In the genomic region with DNA sequence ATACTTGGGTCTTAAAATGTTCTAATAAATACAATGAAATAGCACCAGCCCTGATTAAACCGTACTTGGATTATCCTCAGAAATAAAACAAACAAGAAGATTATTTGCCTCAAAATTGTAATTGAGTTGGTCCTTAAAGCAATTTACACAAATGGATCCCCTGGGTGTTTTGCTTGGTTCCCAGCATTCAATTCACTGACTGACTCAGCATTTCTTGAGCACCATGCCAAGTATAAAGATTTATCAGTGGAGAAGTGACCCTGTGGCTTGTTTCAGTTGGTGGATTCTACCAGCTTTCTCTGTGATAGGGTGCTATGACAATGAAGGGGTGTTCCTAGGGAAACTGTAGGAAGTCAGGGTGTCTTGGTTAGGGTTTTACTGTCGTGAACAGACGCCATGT, we compare ENCODE assay signal across 23 mouse cellular contexts.
"Had no signal": no experiment of that assay in that cellular context is flagged by ENCODE, and none has a peak within 500 bp of the region (broad histone marks: within the 10 kb centered on the region; RNA-seq: fewer than 3 reads in every experiment).

No protein-coding gene starts in this region.

- H3K4me2 ChIP-seq: heart, embryonic 11.5 days; heart, embryonic 13.5 days; heart, embryonic 15.5 days; hindbrain, embryonic 13.5 days; hindbrain, embryonic 15.5 days; limb, embryonic 13.5 days; limb, embryonic 15.5 days; liver, embryonic 12.5 days had no signal

- H3K27me3 ChIP-seq: heart, embryonic 13.5 days; heart, embryonic 15.5 days; hindbrain, embryonic 13.5 days; hindbrain, embryonic 15.5 days; limb, embryonic 13.5 days; limb, embryonic 15.5 days; liver, embryonic 12.5 days had no signal

- DNase-seq: gastrocnemius, postnatal 14 days; gastrocnemius, postnatal 36 days; heart, adult 18-20 months; heart, postnatal 14 days; heart, postnatal 36 days; kidney, adult 18-20 months; kidney, adult 8-10 months; kidney, postnatal 10 days; kidney, postnatal 25 days; kidney, postnatal 4 days; left cerebral cortex, postnatal 4 days had no signal

- H3K36me3 ChIP-seq: heart, embryonic 13.5 days; heart, embryonic 15.5 days; hindbrain, embryonic 13.5 days; hindbrain, embryonic 15.5 days; limb, embryonic 13.5 days; limb, embryonic 15.5 days; liver, embryonic 12.5 days had no signal

- H3K27ac ChIP-seq: heart, embryonic 13.5 days; heart, embryonic 15.5 days; hindbrain, embryonic 13.5 days; hindbrain, embryonic 15.5 days; hindbrain, postnatal 0 days; layer of hippocampus, adult 2 months; limb, embryonic 13.5 days; limb, embryonic 15.5 days; liver, embryonic 12.5 days; liver, embryonic 14.5 days had no signal

- H3K9me3 ChIP-seq: heart, embryonic 13.5 days; heart, embryonic 15.5 days; hindbrain, embryonic 13.5 days; hindbrain, embryonic 15.5 days; limb, embryonic 13.5 days; limb, embryonic 15.5 days; liver, embryonic 12.5 days had no signal

- ATAC-seq: hindbrain, postnatal 0 days; intestine, postnatal 0 days; liver, embryonic 12.5 days had no signal

- H3K4me3 ChIP-seq: heart, embryonic 13.5 days; heart, embryonic 15.5 days; hindbrain, embryonic 13.5 days; hindbrain, embryonic 15.5 days; layer of hippocampus, adult 2 months; limb, embryonic 13.5 days; limb, embryonic 15.5 days; liver, embryonic 12.5 days had no signal

- H3K9ac ChIP-seq: heart, embryonic 13.5 days; heart, embryonic 15.5 days; hindbrain, embryonic 13.5 days; hindbrain, embryonic 15.5 days; limb, embryonic 13.5 days; limb, embryonic 15.5 days; liver, embryonic 12.5 days; liver, embryonic 14.5 days had no signal

- H3K4me1 ChIP-seq: heart, embryonic 13.5 days; heart, embryonic 15.5 days; hindbrain, embryonic 13.5 days; hindbrain, embryonic 15.5 days; liver, embryonic 12.5 days had no signal
